Mouse (Mus musculus): ENCODE data around the gene Mctp1. TPM values are rescaled to one million over a fixed set of nuclear protein-coding genes. Genes with fewer than 3 reads are reported as not detected.

The Mctp1 gene
- polyA plus RNA-seq, 1 experiment from 2014 or later, result 3.0 TPM

DNA sequence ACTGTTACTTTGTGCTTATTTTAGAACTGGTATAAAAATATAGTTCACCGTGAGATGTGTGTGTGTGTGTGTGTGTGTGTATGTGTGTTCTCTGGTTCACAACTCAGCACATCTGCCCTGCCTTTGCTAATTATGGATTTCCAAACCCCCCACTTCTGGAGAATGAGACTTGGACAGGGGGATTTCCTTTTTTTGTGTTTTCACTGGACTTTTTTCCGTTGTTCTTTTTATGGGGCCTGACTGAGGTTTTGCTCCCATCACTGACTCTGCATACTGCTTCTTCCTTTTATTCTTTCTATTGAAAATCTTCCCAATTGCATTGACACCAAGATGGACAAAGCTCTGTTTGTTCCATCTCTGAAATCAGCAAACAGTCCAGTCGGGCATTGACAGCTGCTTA lies 438.7 kb downstream of the Mctp1 start:
- ATAC-seq (ENCODE audit: low FRiP score) (no peak), DNase-seq (ENCODE audit: low spot score) (no peak)
- Histone ChIP-seq H3K9me3 (ENCODE audit: control insufficient read depth, low read length) (no peaks in the 10 kb centered on the region), H3K4me2 (replicated peaks) (no peak overlapping the region), H3K36me3 (replicated peaks; ENCODE audit: control insufficient read depth, insufficient read depth) (no peaks in the 10 kb centered on the region), H3K27me3 (ENCODE audit: control insufficient read depth, insufficient read depth, low read length) (no peaks in the 10 kb centered on the region; the same call in 1 of the 2 replicates), H3K9ac (no peak overlapping the region), H3K4me1 (replicated peaks; ENCODE audit: control insufficient read depth, insufficient read depth, low read length) (no peaks in the 10 kb centered on the region), H3K27ac (no peak overlapping the region), H3K4me3 (replicated peaks; ENCODE audit: low read length) (no peak overlapping the region)
- WGBS, result 42% methylated on average over 3 of the region's 3 CpGs

DNA sequence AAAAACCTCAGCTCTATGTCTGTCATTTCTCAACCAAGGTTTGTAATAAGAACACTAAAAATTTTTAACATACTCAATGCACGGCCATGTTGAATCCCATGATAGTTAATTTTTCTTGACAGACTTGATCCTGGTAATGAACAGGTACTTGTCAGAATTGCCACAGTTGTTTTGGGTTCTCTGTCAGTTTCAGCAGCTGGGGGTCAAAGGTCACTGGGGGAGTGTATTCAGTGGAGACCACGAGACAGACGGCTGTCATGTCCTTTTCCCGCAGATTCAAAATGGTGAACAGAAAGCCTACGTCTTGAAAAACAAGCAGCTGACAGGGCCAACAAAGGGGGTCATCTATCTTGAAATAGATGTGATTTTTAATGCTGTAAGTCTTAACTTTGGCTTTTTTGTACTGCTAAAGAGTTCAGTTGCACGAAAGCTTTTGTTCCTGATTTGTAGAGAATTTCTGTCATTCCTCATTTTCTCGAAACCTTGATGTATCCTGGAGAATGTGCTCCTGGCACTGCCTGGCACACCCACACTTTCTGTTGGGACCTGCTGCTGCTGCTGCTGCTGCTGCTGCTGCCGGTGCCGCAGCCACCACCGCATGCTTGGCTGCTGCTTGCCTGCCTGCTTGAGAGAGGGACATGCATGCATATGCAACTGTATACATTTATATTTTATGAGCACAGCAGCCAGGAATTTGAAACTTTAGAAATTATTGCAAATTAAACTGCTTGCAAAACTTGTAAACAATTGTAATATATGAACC lies 440.8 kb downstream of the Mctp1 start:
- Histone ChIP-seq H3K4me1 (replicated peaks; ENCODE audit: control insufficient read depth, insufficient read depth, low read length) (no peaks in the 10 kb centered on the region), H3K9ac (no peak overlapping the region), H3K36me3 (replicated peaks; ENCODE audit: control insufficient read depth, insufficient read depth) (no peaks in the 10 kb centered on the region), H3K4me3 (replicated peaks; ENCODE audit: low read length) (no peak overlapping the region), H3K27me3 (ENCODE audit: control insufficient read depth, insufficient read depth, low read length) (no peaks in the 10 kb centered on the region; the same call in 1 of the 2 replicates), H3K27ac (no peak overlapping the region), H3K9me3 (ENCODE audit: control insufficient read depth, low read length) (no peaks in the 10 kb centered on the region), H3K4me2 (replicated peaks) (0 out of 2 replicates have a peak overlapping the region, but pooled peaks have one; percentile 0)
- DNase-seq (ENCODE audit: low spot score), result no peak
- WGBS, result 21% methylated on average over 10 of the region's 10 CpGs
- peak; percentile 66; the same call in 1 of the 2 replicates for ATAC-seq (ENCODE audit: low FRiP score)

DNA sequence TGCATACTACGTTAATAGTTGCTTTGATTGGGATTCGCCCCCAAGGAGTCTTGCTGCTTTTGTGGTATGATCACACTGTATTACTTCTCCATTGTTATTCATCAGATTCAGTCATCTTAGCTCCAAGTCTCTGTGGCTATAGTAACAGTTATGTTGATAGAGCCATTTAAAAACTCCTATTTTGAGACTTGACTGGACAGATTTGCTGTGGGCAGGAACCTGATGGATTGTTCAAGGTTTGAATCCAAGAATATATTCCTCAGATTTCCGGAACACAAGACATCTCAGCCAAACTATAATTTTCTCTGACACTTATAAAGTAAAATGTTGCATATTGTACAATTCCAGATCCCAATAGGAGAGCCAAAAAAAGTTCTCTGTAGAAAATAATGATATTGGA lies 443.4 kb downstream of the Mctp1 start:
- H3K27ac ChIP-seq, result no peak overlapping the region

DNA sequence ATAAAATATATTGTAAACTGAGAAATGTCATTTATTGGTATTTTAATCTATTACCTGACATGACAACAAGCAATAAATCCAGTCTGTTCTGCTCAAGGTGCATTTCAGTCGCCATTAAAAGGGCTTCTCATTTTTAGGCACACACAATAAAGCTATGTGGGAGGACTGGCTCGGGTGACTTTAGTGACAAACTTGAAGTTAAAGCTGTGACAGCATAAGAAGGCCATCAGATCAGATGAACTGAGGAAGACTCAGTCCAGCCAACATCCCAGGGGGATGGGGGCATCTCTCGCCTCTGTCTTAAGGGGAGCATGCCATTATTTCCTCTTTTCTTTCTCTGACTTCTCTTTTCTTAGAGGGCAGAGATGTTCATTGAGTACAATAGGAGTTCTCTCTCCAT lies 453.7 kb downstream of the Mctp1 start:
- Histone ChIP-seq H3K27ac (no peak overlapping the region), H3K9me3 (ENCODE audit: control insufficient read depth, low read length) (no peaks in the 10 kb centered on the region), H3K36me3 (replicated peaks; ENCODE audit: control insufficient read depth, insufficient read depth) (no peaks in the 10 kb centered on the region), H3K4me3 (replicated peaks; ENCODE audit: low read length) (no peak overlapping the region), H3K4me1 (replicated peaks; ENCODE audit: control insufficient read depth, insufficient read depth, low read length) (no peaks in the 10 kb centered on the region), H3K4me2 (replicated peaks) (no peak overlapping the region), H3K27me3 (ENCODE audit: control insufficient read depth, insufficient read depth, low read length) (no peaks in the 10 kb centered on the region), H3K9ac (no peak overlapping the region)
- no peak for ATAC-seq (ENCODE audit: low FRiP score)
- no peak for DNase-seq (ENCODE audit: low spot score)
- 71% methylated on average over 3 of the region's 3 CpGs for WGBS

More for the DNA sequence above, 443.4 kb downstream of the Mctp1 start:
- H3K9me3 ChIP-seq (ENCODE audit: control insufficient read depth, low read length), result no peaks in the 10 kb centered on the region
- H3K4me2 ChIP-seq (replicated peaks), result no peak overlapping the region; the same call in 1 of the 2 replicates
- DNase-seq (ENCODE audit: low spot score), result no peak
- ATAC-seq (ENCODE audit: low FRiP score), result no peak
- H3K9ac ChIP-seq, result no peak overlapping the region
- WGBS, result 63% methylated on average over 3 of the region's 3 CpGs
- no peaks in the 10 kb centered on the region for H3K36me3 ChIP-seq (replicated peaks; ENCODE audit: control insufficient read depth, insufficient read depth)
- no peaks in the 10 kb centered on the region for H3K27me3 ChIP-seq (ENCODE audit: control insufficient read depth, insufficient read depth, low read length)
- H3K4me1 ChIP-seq (replicated peaks; ENCODE audit: control insufficient read depth, insufficient read depth, low read length), result no peaks in the 10 kb centered on the region
- no peak overlapping the region for H3K4me3 ChIP-seq (replicated peaks; ENCODE audit: low read length)

DNA sequence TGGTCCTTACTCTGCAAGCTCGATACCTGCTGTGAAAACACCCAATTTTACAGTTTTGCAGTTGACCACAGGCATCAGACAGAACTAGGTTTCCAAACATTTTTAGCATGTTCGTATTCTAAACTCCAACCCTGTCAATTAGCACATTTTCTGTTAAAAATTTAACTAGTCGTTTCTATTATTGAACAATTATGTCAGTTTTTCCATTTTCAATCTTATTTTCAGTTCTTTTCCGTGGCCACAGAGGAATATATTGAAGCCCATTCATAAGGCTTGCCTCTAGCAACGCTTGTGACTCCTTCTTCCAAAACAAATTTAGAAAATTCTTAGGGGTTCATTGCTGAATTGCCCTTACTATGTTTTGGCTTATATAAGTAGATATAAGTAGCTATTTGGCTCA lies 456.4 kb downstream of the Mctp1 start:
- no peaks in the 10 kb centered on the region for H3K4me1 ChIP-seq (replicated peaks; ENCODE audit: control insufficient read depth, insufficient read depth, low read length)
- H3K27me3 ChIP-seq (ENCODE audit: control insufficient read depth, insufficient read depth, low read length), result no peaks in the 10 kb centered on the region
- no peak overlapping the region for H3K9ac ChIP-seq
- no peak overlapping the region for H3K4me3 ChIP-seq (replicated peaks; ENCODE audit: low read length)
- H3K9me3 ChIP-seq (ENCODE audit: control insufficient read depth, low read length), result no peaks in the 10 kb centered on the region
- 82% methylated on average over 5 of the region's 5 CpGs for WGBS
- no peak for DNase-seq (ENCODE audit: low spot score)
- H3K4me2 ChIP-seq (replicated peaks), result no peak overlapping the region
- H3K36me3 ChIP-seq (replicated peaks; ENCODE audit: control insufficient read depth, insufficient read depth), result no peaks in the 10 kb centered on the region
- no peak overlapping the region for H3K27ac ChIP-seq
- no peak for ATAC-seq (ENCODE audit: low FRiP score)

DNA sequence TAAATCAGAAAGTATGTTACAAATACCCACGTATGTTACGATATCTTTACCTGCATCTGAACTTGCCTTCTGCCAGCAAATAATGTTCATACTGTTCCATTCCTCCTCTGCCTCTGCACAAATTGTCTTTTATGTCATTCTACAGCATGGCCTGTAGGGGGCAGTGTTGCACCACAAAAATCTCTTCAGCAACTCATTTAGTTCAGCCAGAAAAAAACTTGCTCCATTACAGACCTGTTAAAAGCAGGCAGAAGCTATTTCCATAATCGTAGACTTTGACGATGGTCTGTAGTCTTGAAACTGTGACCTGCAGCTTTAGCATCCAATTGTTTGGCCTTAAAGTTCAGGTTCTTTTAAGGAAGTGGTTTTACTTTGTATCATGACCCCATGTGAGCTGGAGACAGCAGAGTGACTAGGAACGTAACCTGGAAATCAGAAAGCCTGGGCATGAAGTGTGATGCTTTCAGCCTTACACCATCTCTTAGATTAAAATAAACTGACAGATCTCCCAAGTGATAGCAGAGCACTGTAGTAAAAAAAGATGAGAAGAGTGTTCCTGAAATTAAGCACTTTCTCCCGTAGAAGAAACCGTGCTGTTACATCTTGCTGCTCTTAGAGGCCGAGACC lies 460.4 kb downstream of the Mctp1 start:
- H3K4me2 ChIP-seq (replicated peaks), result no peak overlapping the region
- no peak overlapping the region for H3K9ac ChIP-seq
- no peaks in the 10 kb centered on the region for H3K27me3 ChIP-seq (ENCODE audit: control insufficient read depth, insufficient read depth, low read length)
- no peaks in the 10 kb centered on the region for H3K36me3 ChIP-seq (replicated peaks; ENCODE audit: control insufficient read depth, insufficient read depth)
- peak; percentile 83 for DNase-seq (ENCODE audit: low spot score)
- H3K4me1 ChIP-seq (replicated peaks; ENCODE audit: control insufficient read depth, insufficient read depth, low read length), result no peaks in the 10 kb centered on the region
- H3K4me3 ChIP-seq (replicated peaks; ENCODE audit: low read length), result no peak overlapping the region
- no peak overlapping the region for H3K27ac ChIP-seq
- ATAC-seq (ENCODE audit: low FRiP score), result peak; percentile 82
- no peaks in the 10 kb centered on the region for H3K9me3 ChIP-seq (ENCODE audit: control insufficient read depth, low read length)
- 49% methylated on average over 8 of the region's 8 CpGs for WGBS

DNA sequence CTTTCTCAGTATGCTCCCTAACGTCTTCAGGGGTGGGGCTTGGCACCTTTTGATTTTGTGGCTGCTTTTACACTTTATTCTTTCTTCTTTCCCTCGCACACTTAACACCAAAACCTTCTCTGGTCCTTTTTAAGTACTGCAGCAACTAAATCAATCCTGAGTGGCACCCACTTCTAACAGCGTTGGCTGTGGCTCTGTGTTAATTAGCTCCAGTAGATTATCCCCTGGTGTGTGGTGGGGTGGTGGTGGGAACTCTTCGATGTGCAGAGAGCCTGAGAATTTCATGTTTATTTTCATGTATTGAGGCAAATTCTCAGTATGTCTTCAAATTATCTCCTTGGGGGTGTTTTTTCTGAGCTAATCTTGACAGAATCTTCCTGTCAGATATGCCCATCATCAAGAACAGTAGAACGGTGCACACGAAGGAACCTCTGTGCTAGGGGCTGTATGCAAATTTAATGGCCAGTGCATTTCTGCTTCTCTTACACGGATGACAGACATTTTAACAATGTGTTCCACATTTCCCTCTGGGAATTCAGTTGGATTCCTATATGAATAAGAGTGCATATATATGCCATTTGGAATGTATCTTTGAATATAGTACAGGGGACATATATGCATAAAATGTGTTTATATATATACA lies 466.2 kb downstream of the Mctp1 start:
- ATAC-seq (ENCODE audit: low FRiP score), result no peak
- Histone ChIP-seq H3K4me2 (replicated peaks) (no peak overlapping the region), H3K9me3 (ENCODE audit: control insufficient read depth, low read length) (no peaks in the 10 kb centered on the region), H3K27ac (no peak overlapping the region), H3K9ac (no peak overlapping the region), H3K36me3 (replicated peaks; ENCODE audit: control insufficient read depth, insufficient read depth) (no peaks in the 10 kb centered on the region), H3K4me3 (replicated peaks; ENCODE audit: low read length) (no peak overlapping the region), H3K27me3 (ENCODE audit: control insufficient read depth, insufficient read depth, low read length) (no peaks in the 10 kb centered on the region), H3K4me1 (replicated peaks; ENCODE audit: control insufficient read depth, insufficient read depth, low read length) (0 out of 2 replicates have a peak, but pooled peaks cover 4% of the 10 kb centered on the region)
- 31% methylated on average over 7 of the region's 7 CpGs for WGBS
- DNase-seq (ENCODE audit: low spot score), result no peak

DNA sequence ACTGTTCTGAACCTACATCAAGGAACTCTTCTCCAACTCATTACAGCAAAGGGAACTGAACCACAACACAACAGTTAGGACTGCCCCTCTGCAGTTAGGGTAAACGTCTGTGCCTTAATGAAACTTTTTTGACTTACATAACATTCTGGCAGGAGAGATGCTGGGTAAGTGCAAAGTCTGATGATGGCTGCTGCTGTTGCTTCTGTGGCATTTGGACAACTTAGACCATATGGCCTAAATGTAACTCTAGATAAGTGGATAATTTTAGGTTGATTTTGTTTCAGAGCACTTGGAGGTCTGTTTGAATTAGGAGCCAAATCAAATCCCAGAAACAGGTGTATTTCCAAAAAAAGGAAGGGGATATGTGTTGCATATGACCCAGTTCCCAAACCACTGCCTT lies 470.0 kb downstream of the Mctp1 start:
- no peaks in the 10 kb centered on the region for H3K36me3 ChIP-seq (replicated peaks; ENCODE audit: control insufficient read depth, insufficient read depth)
- H3K9ac ChIP-seq, result no peak overlapping the region
- no peaks in the 10 kb centered on the region for H3K27me3 ChIP-seq (ENCODE audit: control insufficient read depth, insufficient read depth, low read length)
- no peak overlapping the region for H3K4me2 ChIP-seq (replicated peaks)
- no peak for DNase-seq (ENCODE audit: low spot score)
- H3K9me3 ChIP-seq (ENCODE audit: control insufficient read depth, low read length), result no peaks in the 10 kb centered on the region
- no peak for ATAC-seq (ENCODE audit: low FRiP score)
- 0 out of 2 replicates have a peak, but pooled peaks cover 4% of the 10 kb centered on the region for H3K4me1 ChIP-seq (replicated peaks; ENCODE audit: control insufficient read depth, insufficient read depth, low read length)
- 77% methylated on average over 1 of the region's 1 CpGs for WGBS
- no peak overlapping the region for H3K27ac ChIP-seq
- no peak overlapping the region for H3K4me3 ChIP-seq (replicated peaks; ENCODE audit: low read length)

DNA sequence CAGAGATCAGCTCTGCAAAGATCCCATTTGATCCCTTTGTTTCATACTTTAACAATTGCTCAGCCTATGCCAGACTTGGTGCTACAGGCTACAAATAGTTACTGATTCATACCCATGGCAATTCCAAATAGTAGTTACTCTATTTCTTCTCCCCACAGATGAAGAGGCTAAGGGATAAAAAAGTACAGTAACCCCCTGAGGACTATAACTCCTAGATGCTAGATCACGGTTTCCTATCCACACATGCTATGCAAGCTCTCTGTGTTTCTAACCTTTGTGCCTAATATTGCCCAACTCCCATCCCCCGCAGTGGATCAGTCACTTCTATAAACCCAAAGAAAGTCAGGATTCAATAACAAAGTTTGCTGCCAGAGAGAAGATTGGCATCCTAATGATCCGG lies 470.7 kb downstream of the Mctp1 start:
- ATAC-seq (ENCODE audit: low FRiP score) (no peak), DNase-seq (ENCODE audit: low spot score) (no peak)
- Histone ChIP-seq H3K4me2 (replicated peaks) (no peak overlapping the region), H3K27me3 (ENCODE audit: control insufficient read depth, insufficient read depth, low read length) (no peaks in the 10 kb centered on the region), H3K4me3 (replicated peaks; ENCODE audit: low read length) (no peak overlapping the region), H3K4me1 (replicated peaks; ENCODE audit: control insufficient read depth, insufficient read depth, low read length) (0 out of 2 replicates have a peak, but pooled peaks cover 4% of the 10 kb centered on the region), H3K27ac (no peak overlapping the region), H3K9ac (no peak overlapping the region), H3K9me3 (ENCODE audit: control insufficient read depth, low read length) (no peaks in the 10 kb centered on the region), H3K36me3 (replicated peaks; ENCODE audit: control insufficient read depth, insufficient read depth) (no peaks in the 10 kb centered on the region)
- 85% methylated on average over 3 of the region's 3 CpGs for WGBS
